Mouse (Mus musculus) heart, postnatal 0 days (tissue): ENCODE data around the gene Gm37240. TPM values are rescaled to one million over a fixed set of nuclear protein-coding genes. Genes with fewer than 3 reads are reported as not detected.

ENCODE experiments used
- ATAC-seq: fragments of 200-750 bp; cut with Nextera tagmentation; 2 replicates; pipeline ENCODE4 v1.8.0; 2017; ENCODE audit warnings: low read depth, moderate number of reproducible peaks, moderate library complexity; ENCODE audit not compliant: insufficient read depth
- DNase-seq: peaks from one replicate; pipeline ENCODE4 v3.0.0-alpha.2; 2016; ENCODE audit warnings: low spot score
- H3K27ac ChIP-seq: fragments of 300-500 bp; sonication (generic); 2 replicates; pipeline ENCODE4 v1.5.1; 2014; ENCODE audit warnings: low read depth, mild to moderate bottlenecking
- H3K27me3 ChIP-seq: fragments of 300-500 bp; sonication (generic); 2 replicates; pipeline ENCODE4 v1.6.1; 2014; ENCODE audit warnings: low read length, mixed read lengths; ENCODE audit not compliant: control insufficient read depth, insufficient read depth
- H3K36me3 ChIP-seq: fragments of 300-500 bp; sonication (generic); replicated peaks from 2 replicates; pipeline ENCODE4 v1.6.1; 2014; ENCODE audit warnings: low read length, mixed read lengths; ENCODE audit not compliant: control insufficient read depth, insufficient read depth
- H3K4me1 ChIP-seq: fragments of 300-500 bp; sonication (generic); 2 replicates; pipeline ENCODE4 v1.6.1; 2014; ENCODE audit warnings: antibody characterized with exemption; ENCODE audit not compliant: control insufficient read depth, insufficient read depth
- H3K4me2 ChIP-seq: fragments of 300-500 bp; sonication (generic); 2 replicates; pipeline ENCODE4 v1.6.1; 2014; ENCODE audit warnings: low read depth, mild to moderate bottlenecking, low read length, moderate library complexity
- H3K4me3 ChIP-seq: fragments of 300-500 bp; sonication (generic); 2 replicates; pipeline ENCODE4 v1.5.1; 2014; ENCODE audit warnings: low read depth, low read length
- H3K9ac ChIP-seq: fragments of 300-500 bp; sonication (generic); replicated peaks from 2 replicates; pipeline ENCODE4 v1.6.1; 2014; ENCODE audit warnings: low read depth, low read length, mixed read lengths
- H3K9me3 ChIP-seq: fragments of 300-500 bp; sonication (generic); replicated peaks from 2 replicates; pipeline ENCODE4 v1.6.1; 2016; ENCODE audit warnings: low read length; ENCODE audit not compliant: control insufficient read depth
- CTCF ChIP-seq: IDR thresholded peaks from 2 replicates; pipeline ENCODE4 v1.5.1; 2016; ENCODE audit warnings: antibody characterized with exemption, control low read depth, low read depth
- EP300 ChIP-seq: IDR thresholded peaks from 2 replicates; pipeline ENCODE4 v1.6.1; 2016; ENCODE audit warnings: antibody characterized with exemption, low read depth
- WGBS: fragments of 180-500 bp; shearing (Covaris S2); extraction: QIAGEN DNeasy Blood & Tissue Kit; methylation state at CpG from one replicate; pipeline ENCODE4 v1.1.7; 2014; 5-methylcytosine and 5-hydroxymethylcytosine counted together
- polyA plus RNA-seq: library from polyadenylated mRNA; unstranded; fragments of >200 nt; fragmentation: Nextera tagmentation; extraction: Ambion mirVana; gene quantifications from 2 replicates; pipeline ENCODE4 v1.2.1, GENCODE M21; 2015
- total RNA-seq: library from RNA; depleted of rRNA; stranded (reverse); fragments of >200 nt; gene quantifications from 2 replicates; pipeline ENCODE4 v1.2.3, GENCODE M21; 2014; ENCODE audit warnings: low replicate concordance

Gene Gm37240
- total and polyA plus RNA-seq, 2 experiments from 2014 or later = 21.7 to 72.1 TPM

GRCm38 (mm10) chr3:85308706-85309105 is 578.6 kb downstream of the Gm37240 start:
- ATAC-seq = no peak
- Histone ChIP-seq H3K9ac (no peak overlapping the region), H3K27ac (no peak overlapping the region), H3K4me1 (peaks cover 8% of the 10 kb centered on the region; the same call in 1 of the 2 replicates), H3K4me3 (no peak overlapping the region), H3K27me3 (no peaks in the 10 kb centered on the region), H3K4me2 (no peak overlapping the region), H3K36me3 (no peaks in the 10 kb centered on the region), H3K9me3 (no peaks in the 10 kb centered on the region)
- 70% methylated on average over 4 of the region's 4 CpGs for WGBS
- TF ChIP-seq EP300 = no peak
- TF ChIP-seq CTCF = no peak
- no peak for DNase-seq

GRCm38 (mm10) chr3:85301851-85302250 is 585.5 kb downstream of the Gm37240 start:
- TF ChIP-seq CTCF (no peak), EP300 (no peak)
- DNase-seq (no peak), ATAC-seq (no peak)
- Histone ChIP-seq H3K36me3 (no peaks in the 10 kb centered on the region), H3K27me3 (no peaks in the 10 kb centered on the region), H3K4me3 (no peak overlapping the region), H3K4me2 (no peak overlapping the region), H3K27ac (no peak overlapping the region), H3K4me1 (no peaks in the 10 kb centered on the region), H3K9ac (no peak overlapping the region), H3K9me3 (no peaks in the 10 kb centered on the region)
- WGBS = 49% methylated on average over 3 of the region's 3 CpGs

- ATAC-seq (no peak), DNase-seq (no peak)
- H3K9me3 ChIP-seq = no peaks in the 10 kb centered on the region
- no peak overlapping the region for H3K4me3 ChIP-seq
- TF ChIP-seq CTCF (no peak), EP300 (no peak)
- H3K27ac ChIP-seq = no peak overlapping the region
- no peak overlapping the region for H3K4me2 ChIP-seq
- no peak overlapping the region for H3K9ac ChIP-seq
- no peaks in the 10 kb centered on the region for H3K36me3 ChIP-seq
- no peaks in the 10 kb centered on the region for H3K4me1 ChIP-seq
- H3K27me3 ChIP-seq = no peaks in the 10 kb centered on the region
- 67% methylated on average over 2 of the region's 2 CpGs for WGBS
These were observed 586.0 kb downstream of the Gm37240 start for GRCm38 (mm10) chr3:85301336-85301735.

- H3K27ac ChIP-seq = no peak overlapping the region
- H3K9ac ChIP-seq = no peak overlapping the region
- H3K36me3 ChIP-seq = no peaks in the 10 kb centered on the region
- no peak for TF ChIP-seq EP300
- TF ChIP-seq CTCF = no peak
- WGBS = 79% methylated on average over 18 of the region's 18 CpGs
- H3K27me3 ChIP-seq = no peaks in the 10 kb centered on the region
- no peak for DNase-seq
- no peaks in the 10 kb centered on the region for H3K4me1 ChIP-seq
- H3K4me2 ChIP-seq = no peak overlapping the region
- H3K4me3 ChIP-seq = no peak overlapping the region
- no peak for ATAC-seq
- H3K9me3 ChIP-seq = no peaks in the 10 kb centered on the region
These were observed 587.4 kb downstream of the Gm37240 start for GRCm38 (mm10) chr3:85299649-85300550.

GRCm38 (mm10) chr3:85295229-85295628 is 592.1 kb downstream of the Gm37240 start:
- no peak for DNase-seq

More at GRCm38 (mm10) chr3:85295229-85295628, 592.1 kb downstream of the Gm37240 start:
- H3K9ac ChIP-seq = no peak overlapping the region
- no peaks in the 10 kb centered on the region for H3K9me3 ChIP-seq
- H3K27ac ChIP-seq = no peak overlapping the region
- no peaks in the 10 kb centered on the region for H3K36me3 ChIP-seq
- 83% methylated on average over 9 of the region's 9 CpGs for WGBS
- no peaks in the 10 kb centered on the region for H3K4me1 ChIP-seq
- no peak for ATAC-seq
- TF ChIP-seq EP300 = no peak
- no peak for TF ChIP-seq CTCF
- no peaks in the 10 kb centered on the region for H3K27me3 ChIP-seq
- no peak overlapping the region for H3K4me3 ChIP-seq
- H3K4me2 ChIP-seq = no peak overlapping the region
